Mouse (Mus musculus) ES-Bruce4 (cell line): Measurements from ENCODE around the gene Gm12569. TPM values are rescaled to one million over a fixed set of nuclear protein-coding genes. Genes with fewer than 3 reads are reported as not detected.

Experiments used
- H3K27ac ChIP-seq: 2 replicates; pipeline ENCODE4 v1.5.1; 2012; ENCODE audit warnings: low read length, inconsistent platforms; ENCODE audit not compliant: insufficient read depth
- H3K27me3 ChIP-seq: 2 replicates; pipeline ENCODE4 v1.6.1; 2012; ENCODE audit warnings: mild to moderate bottlenecking, low read length, inconsistent platforms; ENCODE audit not compliant: control insufficient read depth, poor library complexity, insufficient read depth, severe bottlenecking
- H3K36me3 ChIP-seq: 2 replicates; pipeline ENCODE4 v1.6.1; 2012; ENCODE audit warnings: inconsistent platforms, mild to moderate bottlenecking, low read length, moderate library complexity; ENCODE audit not compliant: control insufficient read depth, poor library complexity, insufficient read depth, severe bottlenecking
- H3K4me1 ChIP-seq: one replicate; pipeline ENCODE4 v1.8.1; 2011; ENCODE audit warnings: low read length; ENCODE audit not compliant: control insufficient read depth, insufficient read depth
- H3K4me3 ChIP-seq: 2 replicates; pipeline ENCODE4 v1.5.1; 2011; ENCODE audit warnings: low read depth, mild to moderate bottlenecking, low read length
- H3K9ac ChIP-seq: 2 replicates; pipeline ENCODE4 v1.6.1; 2012; ENCODE audit warnings: low read depth, mild to moderate bottlenecking, inconsistent platforms; ENCODE audit not compliant: poor library complexity, severe bottlenecking
- H3K9me3 ChIP-seq: replicated peaks from 2 replicates; pipeline ENCODE4 v1.6.1; 2012; ENCODE audit warnings: mild to moderate bottlenecking, low read length, inconsistent platforms; ENCODE audit not compliant: control insufficient read depth, poor library complexity, insufficient read depth, severe bottlenecking
- CTCF ChIP-seq: IDR thresholded peaks from one replicate; pipeline ENCODE4 v1.8.1; 2011; ENCODE audit warnings: low read depth, low read length
- EP300 ChIP-seq: IDR thresholded peaks from 2 replicates; pipeline ENCODE4 v1.6.1; 2011; ENCODE audit warnings: low read depth, low read length; ENCODE audit not compliant: insufficient read depth
- POLR2A ChIP-seq: IDR thresholded peaks from one replicate; pipeline ENCODE4 v1.8.1; 2011; ENCODE audit warnings: low read length; ENCODE audit not compliant: insufficient read depth
- polyA plus RNA-seq: library from polyadenylated mRNA; stranded (reverse); fragments of >200 nt; gene quantifications from 2 replicates; pipeline ENCODE4 v1.2.4, GENCODE M21; 2011; ENCODE audit warnings: low read depth; ENCODE audit not compliant: missing spikeins, insufficient read depth, insufficient read length

The Gm12569 gene
- polyA plus RNA-seq, 1 experiment: 3.2 TPM

- no peaks in the 10 kb centered on the region for H3K27me3 ChIP-seq
- TF ChIP-seq CTCF (no peak), POLR2A (no peak), EP300 (no peak)
- H3K4me1 ChIP-seq: no peaks in the 10 kb centered on the region
- peaks cover 9% of the 10 kb centered on the region; the same call in 1 of the 2 replicates for H3K36me3 ChIP-seq
- peak overlapping the region; percentile 78 for H3K9ac ChIP-seq
- H3K27ac ChIP-seq: no peak overlapping the region
- H3K9me3 ChIP-seq: no peaks in the 10 kb centered on the region
- peak overlapping the region; percentile 79 for H3K4me3 ChIP-seq
Observed at GRCm38 (mm10) chr11:51263286-51263831, 43.1 kb downstream of the Gm12569 start.

- Histone ChIP-seq H3K4me1 (no peaks in the 10 kb centered on the region), H3K4me3 (peak overlapping the region; percentile 48), H3K27ac (peak overlapping the region; percentile 26; the same call in 1 of the 2 replicates), H3K9me3 (no peaks in the 10 kb centered on the region), H3K27me3 (no peaks in the 10 kb centered on the region), H3K36me3 (peaks cover 9% of the 10 kb centered on the region; the same call in 1 of the 2 replicates), H3K9ac (peak overlapping the region; percentile 30)
- TF ChIP-seq POLR2A (no peak), EP300 (no peak), CTCF (no peak)
Observed at GRCm38 (mm10) chr11:51264352-51264751, 44.1 kb downstream of the Gm12569 start.

- H3K27ac ChIP-seq: no peak overlapping the region
- H3K4me1 ChIP-seq: no peaks in the 10 kb centered on the region
- H3K9ac ChIP-seq: 0 out of 2 replicates have a peak overlapping the region, but pooled peaks have one; percentile 30
- H3K27me3 ChIP-seq: no peaks in the 10 kb centered on the region
- H3K9me3 ChIP-seq: no peaks in the 10 kb centered on the region
- H3K36me3 ChIP-seq: peaks cover 12% of the 10 kb centered on the region
- no peak for TF ChIP-seq EP300
- no peak for TF ChIP-seq POLR2A
- TF ChIP-seq CTCF: peak; percentile 20
- H3K4me3 ChIP-seq: no peak overlapping the region
Observed at GRCm38 (mm10) chr11:51265326-51265725, 45.1 kb downstream of the Gm12569 start.

DNA sequence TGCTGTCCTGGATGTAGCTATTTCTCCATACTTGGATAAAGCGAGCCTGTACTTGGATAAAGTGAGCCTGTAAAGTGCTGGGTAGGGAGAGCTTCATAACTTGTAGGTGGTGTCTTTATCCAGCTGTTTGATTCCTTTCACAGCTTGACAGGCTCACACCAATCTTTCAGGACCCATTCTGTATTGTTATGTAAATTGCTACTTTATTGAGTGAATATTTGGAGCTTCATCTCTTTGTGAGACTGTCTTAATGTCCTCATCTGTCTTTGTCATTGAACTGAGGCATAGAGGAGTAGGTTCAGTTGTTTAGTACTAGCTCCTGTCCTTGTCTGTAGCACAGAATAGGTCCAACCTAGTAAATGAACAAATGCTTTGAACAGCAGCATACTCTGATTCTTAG is 54.1 kb downstream of the Gm12569 start:
- Histone ChIP-seq H3K27ac (no peak overlapping the region), H3K36me3 (peaks cover 60% of the 10 kb centered on the region), H3K9me3 (no peaks in the 10 kb centered on the region), H3K4me1 (no peaks in the 10 kb centered on the region), H3K9ac (no peak overlapping the region), H3K27me3 (no peaks in the 10 kb centered on the region), H3K4me3 (no peak overlapping the region)
- no peak for TF ChIP-seq POLR2A
- no peak for TF ChIP-seq CTCF
- TF ChIP-seq EP300: no peak

Other genes with a start within 250 kb of the Gm12569 start
- not detected in 2 replicates for gene Olfr1377, start 238.5 kb upstream of the Gm12569 start, polyA plus RNA-seq
- gene Olfr51, start 216.9 kb upstream of the Gm12569 start, polyA plus RNA-seq: not detected in 2 replicates
- gene Olfr54, start 206.2 kb upstream of the Gm12569 start, polyA plus RNA-seq: 0.16 TPM in 1 of 2 replicates, not detected in the other
- not detected in 2 replicates for gene Olfr1375, start 172.4 kb upstream of the Gm12569 start, polyA plus RNA-seq
- 3.5 and 3.9 TPM in 2 replicates for gene Zfp354a, start 161.2 kb upstream of the Gm12569 start, polyA plus RNA-seq
- 68.9 and 72.9 TPM in 2 replicates for gene Clk4, start 41.3 kb downstream of the Gm12569 start, polyA plus RNA-seq
- gene BC049762, start 42.6 kb downstream of the Gm12569 start, polyA plus RNA-seq: not detected in 2 replicates
- 0.55 and 0.76 TPM in 2 replicates for gene Col23a1, start 69.4 kb downstream of the Gm12569 start, polyA plus RNA-seq